Mouse (Mus musculus) regulatory T cell (primary cell): Measurements from ENCODE around the gene Tinagl1.

Experiments
- in situ Hi-C: fragments of 300-600 bp; cut with MboI, MseI; formaldehyde crosslinking; loops from one replicate; pipeline ENCODE4 v1.15.1; 2025; ENCODE audit warnings: high pct_unique_total_duplicates

Gene Tinagl1

DNA sequence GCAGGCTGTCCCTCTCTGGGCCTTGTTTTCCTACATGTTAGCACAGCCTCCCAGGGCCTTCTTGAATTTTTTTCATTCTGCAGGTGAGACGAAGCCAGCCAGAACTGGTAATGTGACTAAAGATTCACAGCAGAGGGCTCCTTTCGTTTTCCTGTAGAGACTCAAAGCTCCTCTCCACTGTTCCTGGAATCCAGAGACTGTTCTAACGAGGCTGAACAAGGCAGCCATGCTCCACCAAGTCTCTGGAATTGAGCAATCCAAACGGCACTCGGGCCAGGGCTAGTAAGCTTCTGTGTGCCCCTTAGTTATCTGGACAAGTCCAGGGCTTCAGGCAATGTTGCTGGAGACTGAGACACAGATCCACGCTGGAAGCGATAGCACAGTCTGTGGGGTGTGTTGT is 2.6 kb upstream of the Tinagl1 start:
- in situ Hi-C loops = no loop called here

GRCm38 (mm10) chr4:130177087-130177486 is 2.2 kb upstream of the Tinagl1 start:
- in situ Hi-C loops = no loop called here

DNA sequence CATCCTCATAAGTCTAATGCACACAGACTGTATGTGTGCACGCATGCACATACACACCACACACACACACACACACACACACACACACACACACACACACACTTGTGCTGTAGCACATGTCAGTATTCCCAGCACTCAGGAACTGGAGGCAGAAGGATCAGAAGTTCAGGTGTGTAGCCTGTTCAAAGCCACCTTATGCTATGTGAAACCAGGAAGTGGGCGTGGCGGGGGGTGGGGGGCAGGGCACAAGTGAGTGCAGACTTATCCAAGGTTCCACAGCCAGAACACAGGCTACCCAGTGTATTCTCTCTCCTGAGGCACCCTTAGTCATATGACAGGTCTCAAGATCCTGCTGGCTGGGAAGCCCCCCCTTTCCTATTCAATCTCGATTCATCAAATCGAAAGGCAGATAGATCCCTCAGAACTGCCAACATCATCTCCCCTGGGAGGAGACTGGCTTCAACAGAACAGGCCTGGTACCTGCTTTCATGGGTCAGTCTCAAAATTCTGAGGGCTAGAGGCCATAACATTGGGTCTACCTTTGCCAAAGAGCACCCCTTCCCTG is 1.3 kb upstream of the Tinagl1 start:
- in situ Hi-C loops = no loop called here

GRCm38 (mm10) chr4:130174335-130175031 is 439 bp downstream of the Tinagl1 start:
- in situ Hi-C loops = no loop called here

GRCm38 (mm10) chr4:130173911-130174311 is 1.0 kb downstream of the Tinagl1 start:
- in situ Hi-C loops = no loop called here

DNA sequence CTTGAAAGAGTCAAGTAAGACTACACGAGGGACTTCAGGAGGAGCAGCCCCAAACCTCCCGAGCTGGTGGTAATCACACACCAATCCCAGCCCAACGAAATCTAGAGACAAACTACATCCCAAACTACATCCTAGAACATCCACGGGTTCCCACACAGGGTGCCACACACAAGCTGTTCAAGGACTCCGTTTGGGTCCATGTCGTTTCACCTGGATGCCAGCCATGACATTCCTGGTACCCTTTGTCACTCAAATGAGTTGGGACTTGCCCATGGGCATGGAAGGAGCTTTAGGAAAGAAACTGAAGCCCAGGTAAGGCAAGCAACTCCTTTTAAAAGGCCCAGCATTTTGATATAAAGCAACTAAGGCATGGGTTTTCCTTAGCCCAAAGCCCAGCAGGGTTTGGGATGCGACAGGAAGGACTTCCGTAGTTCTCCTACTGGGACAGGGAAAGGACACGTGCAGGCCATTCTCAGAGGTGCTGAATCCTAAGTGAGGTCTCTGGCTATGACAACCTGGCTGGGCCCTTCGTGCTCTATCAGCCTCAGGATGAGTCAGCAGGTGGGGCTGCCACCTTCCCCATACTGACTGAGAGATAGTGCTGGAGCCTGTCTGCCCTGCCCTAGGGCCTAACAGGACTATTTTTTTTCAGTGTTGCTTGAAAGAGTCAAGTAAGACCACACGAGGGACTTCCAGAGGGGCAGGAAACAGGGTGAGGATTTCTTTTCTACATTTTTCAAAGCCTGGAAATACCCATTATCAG is 1.7 kb downstream of the Tinagl1 start:
- in situ Hi-C loops = no loop called here

GRCm38 (mm10) chr4:130171951-130172765 is 2.8 kb downstream of the Tinagl1 start:
- in situ Hi-C loops = no loop called here

GRCm38 (mm10) chr4:130170362-130170761 is 4.6 kb downstream of the Tinagl1 start:
- in situ Hi-C loops = no loop called here

DNA sequence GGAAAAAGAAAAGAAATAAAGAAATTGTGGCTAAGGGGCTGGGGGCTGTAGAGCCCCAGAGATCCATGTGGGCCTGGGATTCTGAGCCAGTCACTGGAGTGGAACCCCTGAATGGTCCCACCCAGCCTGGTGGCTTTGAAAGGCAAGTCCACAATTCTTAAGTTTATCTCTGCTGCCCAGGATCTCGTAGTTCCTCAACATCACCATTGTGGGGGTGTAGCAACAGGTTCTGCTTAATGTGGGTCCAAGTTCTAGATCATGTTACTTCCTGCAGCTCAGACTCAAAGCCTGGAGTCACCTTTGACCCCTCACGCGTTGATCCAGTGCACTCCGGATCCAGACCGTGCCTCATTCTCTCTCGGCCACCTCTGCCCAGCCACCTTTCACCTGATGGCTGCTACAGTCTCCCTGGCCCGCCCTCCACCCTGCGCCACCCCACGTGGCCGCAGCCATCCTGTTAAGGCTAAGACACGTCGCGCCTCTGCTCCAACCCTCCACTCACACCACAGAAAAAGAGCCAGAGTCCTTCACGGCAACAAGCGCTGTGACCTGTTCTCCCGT is 5.4 kb downstream of the Tinagl1 start:
- in situ Hi-C loops = no loop called here

DNA sequence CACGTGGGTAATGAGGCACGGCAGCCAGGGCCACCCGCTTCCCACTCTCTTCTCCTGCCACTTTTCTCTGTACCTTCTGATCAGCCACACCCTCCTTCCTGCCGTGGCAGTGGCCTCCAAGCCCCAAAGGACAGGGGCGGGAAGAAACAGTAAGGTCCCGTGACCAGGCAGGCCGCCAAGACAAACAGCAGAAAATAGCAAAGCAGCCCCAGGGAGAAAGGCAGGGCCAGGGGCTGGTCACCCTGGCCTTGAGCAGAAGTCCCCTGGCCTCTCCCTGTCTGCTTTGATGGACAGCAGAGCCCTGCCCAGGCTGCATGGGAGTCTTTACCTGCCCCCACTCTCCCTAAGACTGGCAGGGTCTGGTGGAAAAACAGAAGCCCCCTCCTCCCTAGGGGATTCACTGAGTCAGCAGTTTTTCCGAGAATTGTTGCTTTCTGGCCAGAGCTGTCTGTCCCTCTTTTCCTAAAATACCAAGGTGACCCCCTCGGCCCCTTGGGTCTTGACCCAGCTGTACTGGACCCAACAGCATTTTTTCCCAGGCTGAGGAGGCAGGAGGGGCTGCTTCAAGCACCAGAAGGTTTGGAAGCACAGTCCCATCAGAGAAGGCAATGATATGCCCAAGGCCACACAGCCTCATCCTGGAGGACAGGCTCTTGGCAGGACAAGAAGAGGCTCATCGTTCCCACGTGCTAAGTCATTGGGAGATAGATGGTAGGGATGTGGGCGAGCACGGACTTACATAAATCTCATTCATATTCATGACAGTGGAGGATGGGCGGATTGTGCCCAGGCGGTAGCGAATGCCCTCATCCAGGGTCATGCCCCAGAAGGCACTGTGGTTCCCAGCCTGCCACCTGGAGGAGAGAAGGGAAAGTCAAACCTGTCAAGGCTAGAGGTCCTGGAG is 6.4 kb downstream of the Tinagl1 start:
- in situ Hi-C loops = no loop called here

GRCm38 (mm10) chr4:130167814-130168213 is 7.1 kb downstream of the Tinagl1 start:
- in situ Hi-C loops = no loop called here

- in situ Hi-C loops = no loop called here
Measured at GRCm38 (mm10) chr4:130167321-130167720, 7.6 kb downstream of the Tinagl1 start.

DNA sequence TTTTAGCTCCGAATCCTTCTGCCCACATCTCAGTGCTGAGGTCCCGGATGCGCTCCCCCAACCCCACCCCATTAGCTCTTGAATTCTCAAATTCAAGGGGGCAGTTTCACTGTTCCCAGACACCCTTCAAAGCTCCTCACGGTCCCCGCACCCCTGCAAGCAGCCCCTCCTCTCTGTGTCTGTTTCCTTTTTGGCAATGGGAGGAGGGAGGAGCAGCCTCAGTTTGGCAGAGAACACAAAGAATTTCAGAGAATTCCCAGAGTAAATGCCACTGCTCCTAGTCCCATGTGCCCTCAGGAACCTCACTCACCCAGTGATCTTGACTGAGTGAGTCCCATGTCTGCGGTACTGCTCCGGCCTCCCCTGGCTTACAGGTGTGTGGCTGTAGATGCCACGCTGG is 8.3 kb downstream of the Tinagl1 start:
- in situ Hi-C loops = no loop called here

DNA sequence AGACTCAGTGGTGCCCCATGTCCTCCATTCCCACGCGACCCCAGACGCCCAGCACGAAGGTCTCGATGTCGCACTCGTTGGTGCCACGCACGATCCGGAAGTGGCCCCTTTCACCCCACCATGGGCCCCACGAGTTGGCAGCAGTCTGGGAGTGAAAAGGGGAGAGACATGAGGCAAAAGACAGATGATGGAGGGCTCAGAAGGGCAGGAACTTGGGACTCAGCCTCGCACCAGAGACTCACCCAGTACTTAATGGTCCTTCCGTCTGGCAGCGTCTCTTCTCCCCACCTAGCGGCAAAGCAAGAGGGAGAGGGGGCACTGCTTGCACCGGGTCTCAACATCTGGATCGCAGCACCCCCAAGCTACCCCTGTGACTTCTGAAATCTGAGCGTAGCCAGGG is 8.9 kb downstream of the Tinagl1 start:
- in situ Hi-C loops = no loop called here

DNA sequence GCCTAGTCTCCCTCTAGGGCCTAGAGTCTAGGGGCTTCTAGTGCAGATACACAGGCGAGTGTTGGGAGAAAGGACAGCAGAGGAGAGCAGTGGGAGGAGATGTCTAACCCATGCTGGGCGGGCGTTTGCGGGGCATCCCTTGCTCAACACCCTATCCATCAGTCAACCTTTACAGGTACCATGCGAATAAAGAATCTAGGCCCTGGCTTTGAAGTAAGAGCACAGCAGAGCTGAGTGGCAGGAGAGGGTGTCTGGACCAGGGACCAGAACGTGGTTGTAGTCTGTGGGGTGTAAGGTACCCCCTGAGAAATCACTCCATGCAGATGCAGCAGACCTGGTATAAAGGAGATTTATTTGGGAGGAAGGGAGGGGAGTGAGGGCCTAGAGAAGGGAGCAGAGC is 10.8 kb downstream of the Tinagl1 start:
- in situ Hi-C loops = no loop called here

DNA sequence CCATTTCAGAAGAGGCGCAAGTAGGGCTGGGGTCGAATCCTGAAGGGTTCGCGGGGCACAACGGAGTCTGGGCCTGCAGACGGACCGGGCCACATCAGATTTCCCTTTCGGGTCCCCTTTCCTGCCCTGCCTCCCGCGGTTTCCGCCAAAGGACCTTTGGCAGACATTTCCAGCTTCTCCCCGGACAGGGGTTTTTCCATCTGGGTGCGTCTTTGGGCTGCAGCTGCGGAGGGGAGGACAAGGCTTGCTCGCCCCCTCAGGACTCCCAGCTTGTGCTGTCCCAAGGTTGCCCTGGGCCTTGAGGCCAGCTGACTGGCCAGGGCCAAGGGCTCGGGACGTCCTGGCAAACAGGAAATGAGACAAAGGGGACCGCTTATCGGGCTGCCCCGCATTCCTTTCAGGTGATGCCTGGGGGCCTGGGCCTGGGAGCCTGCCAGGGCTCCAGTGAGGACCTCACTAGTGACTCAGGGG is 11.5 kb downstream of the Tinagl1 start:
- in situ Hi-C loops = no loop called here

- in situ Hi-C loops = no loop called here
Measured at GRCm38 (mm10) chr4:130161349-130161748, 13.6 kb downstream of the Tinagl1 start.

GRCm38 (mm10) chr4:130156812-130157371 is 18.0 kb downstream of the Tinagl1 start:
- in situ Hi-C loops = no loop called here

GRCm38 (mm10) chr4:130154250-130154649 is 20.7 kb downstream of the Tinagl1 start:
- in situ Hi-C loops = no loop called here

DNA sequence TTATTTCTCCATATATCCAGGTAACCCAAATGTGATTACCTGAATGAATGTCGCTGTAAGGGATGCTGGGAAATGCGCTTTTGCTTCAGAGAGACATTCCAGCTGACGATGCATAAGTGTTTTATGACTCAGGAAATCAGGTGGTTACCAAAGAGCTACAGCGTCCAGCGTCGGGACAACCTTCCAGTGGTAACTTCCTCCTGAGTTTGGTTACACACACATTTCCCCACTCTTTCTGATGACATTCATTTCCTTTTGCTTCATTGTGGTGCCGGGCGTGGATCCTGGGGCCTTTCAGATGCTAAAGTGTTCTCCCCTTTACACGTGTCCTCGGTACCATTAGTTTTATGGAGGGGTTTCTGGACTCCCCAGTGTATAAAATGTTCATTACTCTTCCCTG is 26.5 kb downstream of the Tinagl1 start:
- in situ Hi-C loops = no loop called here
